17 mouse cellular contexts compared by ENCODE assay signal in the genomic region with DNA sequence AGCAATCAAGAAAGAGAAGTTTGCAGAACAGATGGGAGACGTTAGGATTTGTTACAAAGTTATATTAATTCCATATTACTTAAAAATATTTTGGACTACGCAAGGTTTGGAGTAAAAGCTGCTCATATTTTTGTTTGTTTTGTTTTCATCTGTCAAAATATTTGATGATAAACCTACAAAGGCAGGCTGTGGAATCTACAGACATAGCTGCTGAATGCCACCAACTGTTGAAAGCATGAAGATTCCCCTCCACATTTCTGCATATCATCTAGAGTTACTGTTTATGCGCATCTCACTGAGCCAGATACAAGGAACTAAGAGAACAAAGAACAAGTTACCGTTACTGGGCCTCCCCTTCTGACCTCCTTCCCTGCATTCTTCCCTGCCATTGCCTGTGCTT.
"Had no signal": no experiment of that assay in that cellular context is flagged by ENCODE, and none has a peak within 500 bp of the region (broad histone marks: within the 10 kb centered on the region; RNA-seq: fewer than 3 reads in every experiment).

No protein-coding gene starts in this region.

- H3K36me3 ChIP-seq: lung, embryonic 15.5 days; midbrain, embryonic 13.5 days; midbrain, embryonic 15.5 days; neural tube, embryonic 12.5 days; stomach, embryonic 15.5 days had no signal

- ATAC-seq: lung, postnatal 0 days; midbrain, embryonic 13.5 days; midbrain, embryonic 15.5 days had no signal

- H3K4me2 ChIP-seq: lung, embryonic 15.5 days; midbrain, embryonic 11.5 days; midbrain, embryonic 13.5 days; midbrain, embryonic 15.5 days; neural tube, embryonic 12.5 days; stomach, embryonic 15.5 days had no signal

- DNase-seq: lung, adult 2 months; lung, postnatal 14 days; lung, postnatal 36 days; right cerebral cortex, postnatal 14 days; thymus, adult 2 months; thymus, postnatal 25 days; thymus, postnatal 4 days had no signal

- H3K4me1 ChIP-seq: lung, embryonic 15.5 days; megakaryocyte, embryonic 14.5 days; midbrain, embryonic 13.5 days; midbrain, embryonic 15.5 days; neural tube, embryonic 12.5 days; stomach, embryonic 15.5 days had no signal

- H3K27me3 ChIP-seq: lung, embryonic 15.5 days; megakaryocyte, embryonic 14.5 days; midbrain, embryonic 13.5 days; midbrain, embryonic 15.5 days; neural tube, embryonic 12.5 days; stomach, embryonic 15.5 days had no signal

- H3K27ac ChIP-seq: lung, embryonic 15.5 days; macrophage; midbrain, embryonic 13.5 days; midbrain, embryonic 15.5 days; neural tube, embryonic 12.5 days; stomach, embryonic 15.5 days; stomach, postnatal 0 days had no signal

- H3K9me3 ChIP-seq: lung, embryonic 15.5 days; midbrain, embryonic 13.5 days; midbrain, embryonic 15.5 days; neural tube, embryonic 12.5 days; stomach, embryonic 15.5 days had no signal

- H3K9ac ChIP-seq: lung, embryonic 15.5 days; midbrain, embryonic 13.5 days; midbrain, embryonic 15.5 days; neural tube, embryonic 12.5 days; stomach, embryonic 15.5 days had no signal

- H3K4me3 ChIP-seq: lung, embryonic 15.5 days; megakaryocyte, embryonic 14.5 days; midbrain, embryonic 13.5 days; midbrain, embryonic 15.5 days; neural tube, embryonic 12.5 days; stomach, embryonic 15.5 days had no signal
